Mouse (Mus musculus) C2C12 (cell line): ENCODE results near the gene Tespa1. TPM values are rescaled to one million over a fixed set of nuclear protein-coding genes. Genes with fewer than 3 reads are reported as not detected.

Source experiments
- H3K27me3 ChIP-seq: one replicate; pipeline ENCODE4 v1.6.1; 2011; ENCODE audit not compliant: control insufficient read depth, insufficient read depth, insufficient read length
- H3K36me3 ChIP-seq: one replicate; pipeline ENCODE4 v1.6.1; 2011; ENCODE audit not compliant: control insufficient read depth, insufficient read depth
- H3K4me3 ChIP-seq: one replicate; pipeline ENCODE4 v1.5.1; 2011; ENCODE audit warnings: mild to moderate bottlenecking, control low read depth; ENCODE audit not compliant: poor library complexity, insufficient read depth, severe bottlenecking
- H3K79me2 ChIP-seq: one replicate; pipeline ENCODE4 v1.6.1; 2011; ENCODE audit not compliant: control insufficient read depth, insufficient read depth
- H3K79me3 ChIP-seq: one replicate; pipeline ENCODE4 v1.6.1; 2011; ENCODE audit warnings: low read depth, control low read depth
- H3ac ChIP-seq: one replicate; pipeline ENCODE3; 2011; ENCODE audit warnings: low read depth; ENCODE audit not compliant: control insufficient read depth, insufficient read length
- CEBPB ChIP-seq: IDR thresholded peaks from one replicate; pipeline ENCODE4 v1.6.1; 2011; ENCODE audit warnings: low read depth, mild to moderate bottlenecking, control low read depth, moderate library complexity
- CTCF ChIP-seq: IDR thresholded peaks from one replicate; pipeline ENCODE4 v1.5.1; 2011; ENCODE audit not compliant: control insufficient read depth, insufficient read depth, insufficient read length
- FOSL1 ChIP-seq: IDR thresholded peaks from one replicate; pipeline ENCODE4 v1.8.0; 2011; ENCODE audit warnings: mild to moderate bottlenecking, low read length; ENCODE audit not compliant: poor library complexity, insufficient read depth, severe bottlenecking
- MAX ChIP-seq: IDR thresholded peaks from one replicate; pipeline ENCODE4 v1.6.1; 2011; ENCODE audit warnings: mild to moderate bottlenecking, control low read depth
- MYOD1 ChIP-seq: IDR thresholded peaks from one replicate; pipeline ENCODE4 v1.6.1; 2011; ENCODE audit warnings: low read depth; ENCODE audit not compliant: control insufficient read depth, insufficient read length
- MYOG ChIP-seq: IDR thresholded peaks from one replicate; pipeline ENCODE4 v1.6.1; 2011; ENCODE audit not compliant: control insufficient read depth, insufficient read length; ENCODE audit errors: extremely low read depth
- USF1 ChIP-seq: IDR thresholded peaks from one replicate; pipeline ENCODE4 v1.6.1; 2011; ENCODE audit warnings: low read depth, mild to moderate bottlenecking, control low read depth, moderate library complexity
- polyA plus RNA-seq: library from polyadenylated mRNA; unstranded; fragments of >200 nt; fragmentation: generic; extraction: Trizol; gene quantifications from one replicate; pipeline ENCODE4 v1.2.1, GENCODE M21; 2012; ENCODE audit warnings: missing spikeins

The Tespa1 gene
- polyA plus RNA-seq, 1 experiment = not detected

DNA sequence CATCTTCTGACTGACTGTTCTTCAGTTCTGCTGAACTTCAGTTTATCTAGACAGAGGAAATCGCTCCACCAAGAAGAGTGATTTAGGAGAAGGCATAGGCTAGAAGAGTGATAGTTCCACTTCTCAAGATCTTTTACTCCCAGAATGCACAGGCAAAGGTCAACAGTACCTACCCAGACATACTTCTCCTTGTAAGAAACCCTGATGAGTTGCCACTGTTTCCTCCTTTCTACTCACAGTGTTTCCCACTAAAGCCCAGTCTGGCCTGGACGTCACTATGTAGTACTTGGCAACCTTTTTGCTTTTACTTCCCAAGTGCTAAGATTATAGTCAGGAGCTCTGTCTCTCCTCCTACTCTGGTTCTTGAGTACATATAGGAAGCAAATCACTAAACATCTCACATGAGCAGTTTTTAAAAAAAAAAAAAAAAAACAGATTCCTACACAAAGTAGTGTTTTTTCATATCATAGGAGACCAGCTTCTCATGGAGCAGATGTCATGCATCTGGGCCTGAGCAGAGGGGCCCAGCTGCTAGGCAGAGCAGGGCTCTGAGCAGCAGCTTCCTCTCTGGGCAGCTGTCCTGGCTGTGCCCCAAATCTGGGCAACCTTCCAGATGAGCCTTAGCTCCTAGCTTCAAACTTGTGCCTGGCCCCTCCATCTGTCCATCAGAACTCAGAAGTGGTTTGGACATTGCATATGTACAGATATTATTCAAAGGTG lies 8.4 kb upstream of the Tespa1 start:
- Histone ChIP-seq H3K4me3 (no peak overlapping the region), H3ac (no peak overlapping the region)

GRCm38 (mm10) chr10:130315846-130316245 lies 6.8 kb upstream of the Tespa1 start:
- H3K4me3 ChIP-seq = no peak overlapping the region
- no peaks in the 10 kb centered on the region for H3K79me2 ChIP-seq
- H3K36me3 ChIP-seq = no peaks in the 10 kb centered on the region
- H3K27me3 ChIP-seq = no peaks in the 10 kb centered on the region
- H3K79me3 ChIP-seq = no peaks in the 10 kb centered on the region
- no peak overlapping the region for H3ac ChIP-seq
- TF ChIP-seq FOSL1 (no peak), CTCF (no peak), USF1 (no peak), CEBPB (no peak), MYOD1 (no peak), MYOG (no peak), MAX (no peak)

More for the DNA sequence above, 8.4 kb upstream of the Tespa1 start:
- Histone ChIP-seq H3K79me3 (no peaks in the 10 kb centered on the region), H3K79me2 (no peaks in the 10 kb centered on the region), H3K27me3 (no peaks in the 10 kb centered on the region), H3K36me3 (no peaks in the 10 kb centered on the region)
- TF ChIP-seq MYOD1 (no peak), USF1 (no peak)

- Histone ChIP-seq H3K27me3 (no peaks in the 10 kb centered on the region), H3K36me3 (no peaks in the 10 kb centered on the region), H3K4me3 (no peak overlapping the region), H3K79me3 (no peaks in the 10 kb centered on the region), H3ac (no peak overlapping the region), H3K79me2 (no peaks in the 10 kb centered on the region)
- TF ChIP-seq CEBPB (no peak), MAX (no peak), MYOG (no peak), MYOD1 (no peak), CTCF (no peak), USF1 (no peak), FOSL1 (no peak)
Measured at GRCm38 (mm10) chr10:130318720-130319119, 4.0 kb upstream of the Tespa1 start.

GRCm38 (mm10) chr10:130320715-130321114 lies 2.0 kb upstream of the Tespa1 start:
- Histone ChIP-seq H3K79me2 (no peaks in the 10 kb centered on the region), H3ac (no peak overlapping the region), H3K36me3 (no peaks in the 10 kb centered on the region), H3K79me3 (no peaks in the 10 kb centered on the region), H3K27me3 (no peaks in the 10 kb centered on the region), H3K4me3 (no peak overlapping the region)
- TF ChIP-seq MYOG (no peak), MYOD1 (no peak), FOSL1 (no peak), MAX (no peak)

DNA sequence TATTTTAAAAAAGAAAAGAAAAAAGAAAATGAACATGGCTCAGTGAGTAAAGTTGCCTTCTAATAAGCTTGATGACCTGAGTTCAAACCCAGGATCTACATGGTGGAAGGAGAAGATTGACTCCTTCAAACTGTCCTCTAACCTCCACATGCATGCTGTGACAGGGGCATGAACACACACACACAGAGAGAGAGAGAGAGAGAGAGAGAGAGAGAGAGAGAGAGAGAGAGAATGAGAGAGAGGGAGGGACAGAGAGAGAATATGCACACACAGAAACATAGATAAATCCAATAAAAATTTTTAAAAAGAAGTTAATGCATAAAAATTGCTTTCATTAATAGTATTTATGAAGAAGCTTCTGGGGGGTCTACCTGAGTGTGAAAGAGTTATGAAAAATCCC lies 608 bp upstream of the Tespa1 start:
- H3K36me3 ChIP-seq = no peaks in the 10 kb centered on the region
- TF ChIP-seq CEBPB (no peak), CTCF (no peak), USF1 (no peak), FOSL1 (no peak), MAX (no peak), MYOD1 (no peak), MYOG (no peak)
- no peak overlapping the region for H3ac ChIP-seq
- no peak overlapping the region for H3K4me3 ChIP-seq
- no peaks in the 10 kb centered on the region for H3K79me2 ChIP-seq
- H3K79me3 ChIP-seq = no peaks in the 10 kb centered on the region
- H3K27me3 ChIP-seq = no peaks in the 10 kb centered on the region

GRCm38 (mm10) chr10:130324243-130324642 lies 1.6 kb downstream of the Tespa1 start:
- Histone ChIP-seq H3K27me3 (no peaks in the 10 kb centered on the region), H3K4me3 (no peak overlapping the region), H3K79me2 (no peaks in the 10 kb centered on the region), H3ac (no peak overlapping the region), H3K79me3 (no peaks in the 10 kb centered on the region), H3K36me3 (no peaks in the 10 kb centered on the region)
- no peak for TF ChIP-seq MYOG
- TF ChIP-seq CTCF = no peak
- no peak for TF ChIP-seq CEBPB
- no peak for TF ChIP-seq FOSL1
- TF ChIP-seq MYOD1 = no peak
- no peak for TF ChIP-seq MAX
